Mouse (Mus musculus): ENCODE data around the gene Rmi2. TPM values are rescaled to one million over a fixed set of nuclear protein-coding genes. Genes with fewer than 3 reads are reported as not detected.
"Not testable (repeated sequence)": the region's sequence is repeated elsewhere in the genome, so short reads cannot be mapped to it uniquely, and the experiment has no call there.

The Rmi2 gene
- under 1 TPM; 0.15 to 0.22 TPM for total RNA-seq (2021)
- long read RNA-seq, experiment 1, partial matches to known transcripts = 0 of 1 reads
- long read RNA-seq, experiment 1, other reads (novel, unspliced or antisense) = 1 of 1 reads
- long read RNA-seq, experiment 2 = 0 reads

- peak; percentile 75 to 83 for DNase-seq (ENCODE audit: low spot score in 2 of 2)
- peak within 1 kb of the TSS; percentile 60 for H3K4me3 ChIP-seq
- TF ChIP-seq CTCF (conservative IDR thresholded peaks at IDR 0.05) = no peak
- no peak within 1 kb of the TSS for H3K27ac ChIP-seq
Observed at GRCm38 (mm10) chr16:10834911-10835587, at the start of gene Rmi2. Rmi2 (plus strand) TSS chr16:10835059.

DNA sequence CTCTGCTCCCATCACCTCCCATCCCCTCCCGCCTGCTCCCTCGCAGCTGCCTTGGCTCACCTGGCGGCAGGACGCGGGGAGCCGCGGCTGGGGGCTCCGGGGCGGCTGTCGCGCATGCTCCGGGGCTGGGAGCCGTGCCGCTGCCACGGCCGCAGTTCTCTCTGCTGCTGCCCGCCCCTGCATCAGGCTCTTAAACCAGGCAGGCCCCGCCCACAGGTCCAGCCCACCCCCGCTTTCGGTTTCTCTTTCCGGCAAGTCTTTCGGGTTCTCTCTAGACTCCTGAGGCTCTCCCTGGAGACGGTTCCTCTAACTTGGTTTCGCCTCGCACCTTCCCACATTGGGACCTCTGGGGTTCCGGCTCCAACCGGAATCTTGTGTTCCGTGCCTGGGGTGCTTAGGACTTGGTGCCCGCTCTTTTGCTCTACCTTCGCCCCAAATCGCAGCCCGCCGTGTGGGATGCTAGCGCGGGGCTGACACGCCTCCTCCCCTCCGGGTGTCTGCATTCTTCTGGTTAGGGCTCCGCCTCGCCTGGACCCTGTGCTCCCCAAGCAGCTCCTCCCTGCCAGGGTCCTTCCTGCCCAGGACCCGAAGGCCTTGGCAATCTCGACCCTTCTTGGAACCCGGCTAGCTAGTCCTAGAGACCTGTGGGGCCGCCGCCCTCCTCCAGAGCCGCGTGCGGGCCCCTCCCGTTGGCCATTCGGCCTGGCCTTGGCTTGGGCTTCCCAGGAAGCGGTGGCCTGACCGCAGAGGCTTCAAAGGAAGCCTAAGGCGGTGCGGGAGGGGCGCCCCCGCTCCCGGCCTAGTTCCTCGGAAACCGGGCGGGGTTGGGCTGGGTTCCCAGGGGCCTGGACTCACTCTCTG lies 49.3 kb upstream of the Rmi2 start, which contains the start of gene Socs1:
Socs1 (minus strand) TSS at position 166 of the 861 bp plus-strand sequence.
- peak; percentile 69 to 72 for DNase-seq (ENCODE audit: low spot score in 2 of 2)
- peak within 1 kb of the TSS; percentile 86 for H3K4me3 ChIP-seq
- TF ChIP-seq CTCF (conservative IDR thresholded peaks at IDR 0.05) = peak; percentile 19
- H3K27ac ChIP-seq = peak within 1 kb of the TSS; percentile 97

DNA sequence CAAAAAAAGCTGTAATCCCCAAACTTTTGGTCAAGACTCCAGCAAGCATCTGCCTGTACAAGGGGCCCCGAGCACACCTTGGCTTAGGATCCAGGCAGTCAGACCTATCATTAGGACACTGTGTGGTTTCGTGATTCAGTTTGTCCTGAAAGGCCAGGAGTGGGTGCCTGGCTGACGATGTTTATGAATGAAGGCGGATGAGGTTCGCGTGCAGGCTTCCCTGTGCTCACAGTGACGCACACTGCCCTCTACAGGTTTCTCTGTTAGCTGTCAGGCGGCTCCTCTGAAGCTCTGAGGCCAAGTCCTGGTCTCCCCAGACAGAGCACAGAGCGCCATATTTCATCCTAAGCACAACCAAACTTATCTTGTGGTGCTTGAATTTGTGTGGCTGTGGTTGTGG lies 48.6 kb upstream of the Rmi2 start:
- Histone ChIP-seq H3K4me3 (peak overlapping the region; percentile 86), H3K27ac (peak overlapping the region; percentile 97)
- TF ChIP-seq CTCF (conservative IDR thresholded peaks at IDR 0.05) = peak; percentile 90
- DNase-seq (ENCODE audit: low spot score in 2 of 2) = peak; percentile 76 to 79

DNA sequence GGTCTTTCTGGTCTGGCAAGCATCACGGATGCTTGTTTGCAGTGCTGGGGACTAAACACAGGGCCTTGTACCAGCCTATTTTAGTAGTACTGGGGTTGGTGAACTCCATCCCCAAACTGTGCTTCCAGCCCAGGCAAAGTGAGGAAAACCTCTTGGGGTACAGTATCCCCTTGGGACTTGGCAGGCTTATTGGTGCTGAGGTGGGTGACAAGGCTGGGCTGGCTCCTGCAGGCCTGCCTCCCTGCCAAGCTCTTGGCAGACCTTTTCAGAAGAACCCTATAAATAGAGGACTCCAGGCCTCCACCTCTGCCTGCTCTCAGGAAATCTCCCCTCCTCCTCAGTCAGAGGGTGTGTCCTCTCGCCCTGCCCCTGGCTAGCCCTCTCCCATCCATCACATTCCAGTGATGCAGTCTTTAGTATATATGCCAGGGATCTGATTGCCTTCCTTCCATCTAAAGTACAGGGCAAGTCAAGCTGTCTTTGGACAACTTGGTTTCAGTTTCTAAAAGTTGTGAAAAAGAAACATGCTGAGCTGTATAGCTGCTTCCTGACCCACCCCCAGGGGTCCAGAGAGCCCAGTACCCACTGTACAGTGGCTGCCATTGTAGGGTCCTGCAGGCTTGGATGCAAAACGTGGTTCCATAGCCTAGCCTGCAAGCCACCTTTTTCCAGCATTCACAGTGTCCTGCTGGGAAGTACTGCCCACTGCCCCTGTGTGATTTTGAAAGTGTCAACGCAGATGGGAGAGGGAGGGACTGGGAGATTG lies 47.9 kb upstream of the Rmi2 start:
- DNase-seq (ENCODE audit: low spot score in 2 of 2) = no peak
- Histone ChIP-seq H3K27ac (peak overlapping the region; percentile 97; the same call in 1 of the 2 replicates), H3K4me3 (no peak overlapping the region)
- no peak for TF ChIP-seq CTCF (conservative IDR thresholded peaks at IDR 0.05)

GRCm38 (mm10) chr16:10787548-10788058 lies 47.3 kb upstream of the Rmi2 start:
- Histone ChIP-seq H3K27ac (no peak overlapping the region), H3K4me3 (no peak overlapping the region)
- TF ChIP-seq CTCF (conservative IDR thresholded peaks at IDR 0.05) = peak; percentile 45
- no peak for DNase-seq (ENCODE audit: low spot score in 2 of 2)

GRCm38 (mm10) chr16:10788271-10788670 lies 46.6 kb upstream of the Rmi2 start, which contains the start of gene Tnp2:
Tnp2 (minus strand) TSS chr16:10788660.
- TF ChIP-seq CTCF (conservative IDR thresholded peaks at IDR 0.05) = no peak
- DNase-seq (ENCODE audit: low spot score in 2 of 2) = no peak
- Histone ChIP-seq H3K4me3 (no peak within 1 kb of the TSS), H3K27ac (no peak within 1 kb of the TSS)

DNA sequence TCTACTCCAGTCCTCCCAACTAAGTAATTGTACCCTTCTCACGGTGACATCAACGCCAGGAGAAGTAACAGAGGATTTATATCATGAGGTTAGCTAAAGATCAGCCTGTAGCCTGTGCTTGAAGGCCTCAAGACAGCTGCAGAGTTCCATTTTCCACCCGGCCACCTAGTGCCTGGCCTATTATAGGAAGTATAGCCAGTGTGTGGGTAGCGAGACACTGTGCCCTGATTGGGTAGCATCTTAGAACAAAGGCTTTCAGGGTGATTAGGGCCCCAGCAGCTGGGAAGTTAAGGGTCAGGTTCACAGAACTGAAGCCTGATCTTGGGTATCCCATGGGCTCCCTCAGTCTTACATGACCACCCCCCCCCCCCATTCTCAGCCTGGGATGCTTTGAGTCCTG lies 46.0 kb upstream of the Rmi2 start:
- no peak for TF ChIP-seq CTCF (conservative IDR thresholded peaks at IDR 0.05)
- no peak for DNase-seq (ENCODE audit: low spot score in 2 of 2)
- H3K27ac ChIP-seq = no peak overlapping the region
- H3K4me3 ChIP-seq = no peak overlapping the region

DNA sequence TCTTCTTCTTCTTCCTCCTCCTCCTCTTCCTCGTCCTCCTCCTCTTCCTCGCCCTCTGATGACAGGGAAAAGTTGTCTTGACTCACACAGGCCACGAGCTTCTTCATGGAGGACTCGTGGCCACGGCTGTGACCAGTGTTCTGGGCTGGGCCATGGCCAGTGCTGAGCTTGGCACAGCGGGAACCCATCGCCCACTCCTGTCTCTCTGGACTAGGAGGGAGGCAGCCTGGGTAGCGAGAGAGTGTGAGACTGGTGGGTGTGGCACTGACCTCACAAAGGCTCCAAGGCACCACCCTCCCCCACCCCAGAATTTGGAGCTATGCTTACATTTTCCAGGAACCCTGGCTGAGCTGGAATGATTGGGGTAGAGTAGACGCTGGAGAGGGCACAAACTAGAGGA lies 44.2 kb upstream of the Rmi2 start, which contains the start of gene Prm3:
Prm3 (minus strand) TSS at position 213 of the 400 bp plus-strand sequence.
- no peak within 1 kb of the TSS for H3K27ac ChIP-seq
- TF ChIP-seq CTCF (conservative IDR thresholded peaks at IDR 0.05) = no peak
- no peak within 1 kb of the TSS for H3K4me3 ChIP-seq
- no peak for DNase-seq (ENCODE audit: low spot score in 2 of 2)

GRCm38 (mm10) chr16:10796034-10796433 lies 38.8 kb upstream of the Rmi2 start, which contains the start of gene Prm2:
Prm2 (minus strand) TSS chr16:10796134.
- H3K4me3 ChIP-seq = no peak within 1 kb of the TSS
- TF ChIP-seq CTCF (conservative IDR thresholded peaks at IDR 0.05) = no peak
- DNase-seq (ENCODE audit: low spot score in 2 of 2) = no peak
- H3K27ac ChIP-seq = no peak within 1 kb of the TSS

- not testable (repeated sequence) for H3K27ac ChIP-seq, H3K4me3 ChIP-seq
Observed at GRCm38 (mm10) chr16:10802420-10802819, 32.4 kb upstream of the Rmi2 start.

DNA sequence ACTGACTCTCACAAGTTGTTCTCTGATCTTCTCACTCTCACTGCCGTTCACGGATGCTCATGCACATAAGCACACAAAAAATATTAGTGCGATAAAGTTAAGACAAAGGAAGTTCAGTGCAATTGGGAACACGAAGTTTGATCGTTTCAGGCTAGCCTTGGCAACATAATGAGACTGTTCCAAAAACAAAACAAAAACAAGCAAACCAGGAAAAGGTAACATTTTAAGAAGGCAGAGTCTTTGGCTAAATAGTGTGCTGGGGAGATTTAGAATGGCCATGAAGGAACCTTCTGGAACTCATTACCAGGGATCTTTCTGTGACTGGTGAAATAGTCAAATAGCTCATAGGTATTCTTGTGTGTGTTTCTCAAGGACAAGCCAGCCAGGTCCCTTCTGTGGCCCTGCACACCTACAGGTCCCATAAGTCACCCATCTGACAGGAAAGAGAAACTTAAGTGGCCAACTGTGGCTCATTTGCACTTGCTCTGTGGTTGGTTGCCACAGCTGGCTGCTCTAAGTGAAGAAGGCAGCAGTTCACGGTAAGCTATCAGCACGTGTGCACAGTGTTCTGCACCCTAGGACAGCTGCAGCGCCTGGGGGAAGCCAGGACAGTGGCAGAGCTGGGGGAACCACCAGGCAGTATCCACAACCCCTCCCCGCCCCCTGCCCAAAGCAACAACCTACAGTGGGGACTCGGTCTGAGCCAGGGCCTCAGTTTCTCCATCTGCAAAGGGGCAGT lies 28.9 kb upstream of the Rmi2 start, which contains the start of gene Prm1:
Prm1 (minus strand) TSS at position 51 of the 739 bp plus-strand sequence.
- DNase-seq (ENCODE audit: low spot score in 2 of 2) = no peak
- no peak within 1 kb of the TSS for H3K4me3 ChIP-seq
- no peak for TF ChIP-seq CTCF (conservative IDR thresholded peaks at IDR 0.05)
- H3K27ac ChIP-seq = no peak within 1 kb of the TSS

More at GRCm38 (mm10) chr16:10802420-10802819, 32.4 kb upstream of the Rmi2 start:
- not testable (repeated sequence) for DNase-seq (ENCODE audit: low spot score in 2 of 2)

All from layer of hippocampus, adult 2 months (tissue).